Mouse (Mus musculus): ENCODE data around the gene Cc2d2a.

Gene Cc2d2a

DNA sequence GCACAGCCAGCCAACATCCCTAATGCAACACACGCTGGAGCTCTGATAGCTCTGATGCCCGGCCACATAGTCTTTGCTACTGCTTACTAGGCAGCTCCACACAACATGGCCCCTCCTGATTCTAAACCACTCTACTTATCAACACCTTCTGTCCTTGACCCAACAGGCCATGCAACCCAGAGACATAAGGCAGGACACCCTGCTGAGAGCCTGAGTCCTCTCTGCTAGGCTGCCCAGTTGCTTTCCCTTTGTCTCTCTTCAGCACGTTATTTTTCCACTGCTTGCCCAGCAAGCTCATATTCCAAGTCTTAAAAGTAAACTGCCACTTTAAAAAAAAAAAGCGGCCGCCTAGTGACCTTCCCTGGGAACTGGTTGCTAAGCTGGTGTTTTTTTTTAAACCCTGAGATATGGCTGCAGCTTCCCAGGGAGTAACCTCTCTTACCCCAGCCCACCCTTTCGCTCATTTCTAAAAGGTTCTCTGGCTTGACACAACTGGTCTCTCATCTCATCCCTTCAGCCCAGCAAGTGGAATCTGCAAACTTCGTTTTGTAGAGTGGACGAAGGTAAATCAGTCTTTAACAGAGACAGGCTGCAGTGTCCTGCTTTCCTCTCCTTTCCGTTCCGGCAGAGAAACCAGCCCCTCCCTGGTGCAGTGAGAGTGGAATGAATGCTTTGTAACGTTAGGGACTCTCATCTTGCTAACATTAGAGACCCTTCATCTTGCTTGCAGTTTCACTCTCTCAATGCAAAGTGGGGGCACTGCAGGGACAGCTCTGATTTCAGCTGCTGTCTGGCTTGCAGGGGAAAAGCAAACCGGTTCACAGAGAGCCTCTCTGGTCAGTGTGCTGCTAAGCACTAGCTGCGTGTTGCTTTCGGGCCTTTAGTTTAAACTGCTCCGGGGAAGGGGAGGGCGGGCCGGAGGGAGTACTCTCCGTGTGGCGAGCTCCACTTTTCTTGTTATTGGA, at the start of gene Cc2d2a:
TSS of gene Cc2d2a (plus strand) at position 350 of the 965 bp plus-strand sequence.
- no peak for DNase-seq

GRCm38 (mm10) chr5:43621575-43622299, 40.4 kb upstream of the Cc2d2a start:
- DNase-seq, result no peak

- DNase-seq, result no peak
Observed at GRCm38 (mm10) chr5:43625407-43625806, 36.7 kb upstream of the Cc2d2a start.

- DNase-seq, result no peak
Observed at GRCm38 (mm10) chr5:43634071-43634601, 28.0 kb upstream of the Cc2d2a start.

GRCm38 (mm10) chr5:43634602-43635081, 27.5 kb upstream of the Cc2d2a start:
- no peak for DNase-seq

DNA sequence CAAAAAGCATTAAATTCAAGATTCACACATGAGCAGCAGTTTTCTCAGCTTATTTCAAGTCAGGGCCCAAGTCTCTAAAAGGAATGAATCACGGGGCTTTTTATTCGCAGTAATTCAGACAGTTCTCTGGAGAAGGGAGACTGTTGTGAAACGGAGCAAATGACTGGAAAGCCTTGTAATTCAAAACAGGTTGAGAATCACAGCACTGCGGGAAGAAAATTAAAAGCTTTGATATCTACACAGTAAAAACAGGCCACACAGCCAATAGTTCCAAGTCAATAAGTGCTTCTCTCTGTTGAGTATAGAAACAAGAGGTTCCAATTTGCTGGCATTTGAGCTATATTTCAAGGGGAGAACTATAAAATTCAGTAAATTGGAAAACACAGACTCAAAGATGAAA, 17.1 kb upstream of the Cc2d2a start:
- DNase-seq, result no peak

DNA sequence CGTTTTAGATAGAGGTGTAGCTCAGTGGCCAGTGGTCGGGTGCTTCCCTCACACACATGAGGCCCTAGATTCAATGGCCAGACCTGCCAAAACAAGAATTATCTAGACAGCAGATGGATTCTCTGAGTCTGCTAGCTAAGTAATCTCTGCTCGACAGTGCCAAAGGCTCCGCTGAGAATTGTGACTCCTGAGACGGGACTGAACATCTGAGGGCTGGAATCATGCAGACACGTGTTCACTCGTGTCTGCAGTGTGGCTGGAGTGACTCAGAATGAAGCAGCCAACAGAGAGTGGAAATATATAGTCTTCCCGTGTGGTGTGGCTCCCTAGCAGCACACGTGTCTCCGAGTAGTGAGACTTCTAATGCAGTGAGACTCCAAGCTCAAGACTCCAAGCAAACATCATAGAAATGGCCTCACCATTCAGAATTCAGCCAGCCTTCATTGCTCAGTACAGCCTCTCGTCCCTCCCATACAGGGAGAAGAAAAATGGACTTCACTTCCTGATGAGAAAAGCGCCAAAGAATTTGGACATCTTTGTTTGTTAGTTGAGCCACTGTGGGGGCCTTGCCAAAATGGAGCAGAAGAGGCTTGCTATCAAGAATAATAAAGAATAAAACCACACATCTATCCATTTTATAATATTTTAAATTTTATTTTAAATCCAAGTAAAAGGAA, 14.9 kb upstream of the Cc2d2a start:
- no peak for DNase-seq

DNA sequence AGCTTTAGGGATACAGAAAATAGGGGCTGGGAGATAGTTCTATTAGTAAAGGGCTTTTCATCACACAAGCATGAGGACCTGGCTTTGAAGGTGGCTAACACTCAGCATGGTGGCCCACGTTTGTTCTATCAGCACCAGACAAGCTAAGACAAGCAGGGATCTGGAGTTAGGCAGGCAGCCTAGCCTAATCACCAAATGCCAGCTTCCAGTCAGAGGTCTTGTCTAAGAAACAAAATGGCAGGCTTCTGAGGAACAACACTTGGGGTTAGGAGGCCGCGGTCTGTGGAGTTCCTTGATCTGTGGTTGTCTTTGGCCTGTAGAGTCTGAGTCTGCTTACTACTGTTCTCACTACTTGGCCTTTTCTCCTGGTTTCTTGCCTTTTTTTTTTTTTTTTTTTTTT, 648 bp upstream of the Cc2d2a start:
- no peak for DNase-seq

- no peak for DNase-seq
Observed at GRCm38 (mm10) chr5:43663531-43663930, 1.4 kb downstream of the Cc2d2a start.

GRCm38 (mm10) chr5:43665144-43665543, 3.0 kb downstream of the Cc2d2a start:
- no peak for DNase-seq

- no peak for DNase-seq
Observed at GRCm38 (mm10) chr5:43669118-43669645, 7.0 kb downstream of the Cc2d2a start.

DNA sequence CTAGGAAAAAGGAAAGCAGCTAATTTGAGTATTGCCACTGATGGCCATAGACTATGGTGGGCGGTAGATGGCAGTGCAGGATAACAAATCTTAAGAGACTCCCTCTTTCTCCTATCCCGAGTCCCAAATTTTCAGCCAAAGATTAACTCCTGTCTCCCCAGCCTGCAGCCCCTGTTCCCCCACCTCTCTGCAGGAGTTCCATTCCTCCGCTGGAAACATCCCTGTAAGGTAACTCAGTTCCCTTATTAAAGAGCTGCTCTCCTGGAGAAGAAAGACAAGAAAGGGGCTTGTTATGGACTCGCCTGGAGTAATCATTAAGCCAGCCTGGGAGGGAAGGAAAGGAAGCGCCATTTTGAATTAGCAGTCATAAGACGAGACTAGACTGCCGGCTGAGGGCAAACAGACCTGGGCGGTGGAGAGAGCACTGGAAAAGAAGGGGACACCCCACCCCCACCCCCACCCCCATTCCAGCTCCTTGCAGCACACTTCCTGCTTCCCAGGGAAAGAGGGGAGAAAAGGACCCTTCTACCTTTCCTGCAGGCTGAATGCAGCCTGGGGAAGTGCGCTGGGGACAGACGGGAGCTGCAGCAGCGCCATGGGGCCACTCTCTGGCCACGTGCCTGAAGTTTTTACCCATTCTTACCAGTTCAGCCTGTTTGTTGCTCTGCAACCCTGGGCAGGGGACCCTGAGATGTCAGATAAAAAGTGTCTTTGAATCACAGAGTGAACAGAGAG, 10.2 kb downstream of the Cc2d2a start:
- DNase-seq, result peak; percentile 43 to 52

GRCm38 (mm10) chr5:43673083-43673482, 10.9 kb downstream of the Cc2d2a start:
- no peak for DNase-seq

DNA sequence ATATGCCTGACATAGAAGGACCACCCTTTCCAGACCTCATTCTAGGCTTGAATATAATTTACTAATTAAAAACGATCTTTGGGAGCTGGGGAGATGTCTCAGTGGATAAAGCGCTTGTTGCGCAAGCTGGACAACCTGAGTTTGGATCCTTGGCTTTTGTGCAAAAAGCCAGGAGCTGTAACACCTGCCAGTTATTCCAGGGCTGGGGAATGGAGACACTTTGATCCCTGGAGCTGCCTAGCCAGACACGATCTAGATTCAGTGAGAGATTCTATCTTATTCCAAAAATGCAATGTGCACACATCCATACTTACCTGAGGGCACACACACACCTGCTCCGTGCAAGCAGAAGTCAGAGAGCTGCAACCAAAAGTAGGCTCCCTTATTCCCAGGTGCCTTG, 23.3 kb downstream of the Cc2d2a start:
- DNase-seq, result no peak

- no peak for DNase-seq
Observed at GRCm38 (mm10) chr5:43692489-43692888, 30.3 kb downstream of the Cc2d2a start.

DNA sequence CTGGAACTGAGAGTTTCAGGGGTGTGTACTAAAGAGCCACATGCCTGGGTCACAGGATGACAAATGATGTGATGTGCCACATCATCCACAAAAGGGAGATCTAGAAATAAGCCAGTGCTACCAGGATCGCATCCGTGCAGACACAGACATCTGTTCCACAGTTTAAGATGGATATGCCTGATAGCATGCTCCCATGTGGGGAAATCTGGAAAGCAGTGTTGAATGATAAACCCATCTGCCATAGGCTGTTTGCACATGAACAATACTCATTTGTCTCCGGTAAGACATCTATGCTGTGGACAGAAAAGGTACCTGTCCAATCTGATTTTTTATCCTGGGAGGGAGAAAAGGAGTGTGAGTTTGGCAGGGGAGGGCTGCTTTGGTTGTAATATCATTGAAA, 35.0 kb downstream of the Cc2d2a start:
- no peak for DNase-seq

- no peak for DNase-seq
Observed at GRCm38 (mm10) chr5:43699240-43699639, 37.1 kb downstream of the Cc2d2a start.

- DNase-seq, result no peak
Observed at GRCm38 (mm10) chr5:43721538-43722451, 59.6 kb downstream of the Cc2d2a start.

- no peak for DNase-seq
Observed at GRCm38 (mm10) chr5:43722452-43722783, 60.3 kb downstream of the Cc2d2a start.

DNA sequence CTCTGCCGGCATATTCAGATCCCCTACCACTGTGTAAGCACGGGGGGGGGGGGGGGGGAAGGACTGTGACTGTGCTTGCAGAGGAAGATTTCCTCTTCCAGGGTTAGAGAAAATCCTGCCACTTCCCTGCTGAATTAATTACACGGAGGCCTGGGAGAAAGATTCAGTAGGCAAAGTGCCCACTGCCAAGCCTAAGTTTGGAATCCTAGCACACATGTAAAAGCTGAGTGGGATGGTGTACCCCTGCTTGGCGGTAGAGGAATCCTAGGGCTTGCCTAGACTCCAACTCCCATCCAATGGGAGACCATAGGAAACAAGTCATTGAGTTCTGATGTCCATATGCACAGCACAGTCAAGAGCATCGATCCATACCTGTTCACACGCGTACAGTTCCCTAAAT, 61.7 kb downstream of the Cc2d2a start:
- DNase-seq, result no peak

Measured in B cell, adult 2 months (primary cell).